Mouse (Mus musculus): ENCODE measurements around the gene Plscr3. TPM values are rescaled to one million over a fixed set of nuclear protein-coding genes. Genes with fewer than 3 reads are reported as not detected.
A peak's percentile ranks its signal among the peaks of the same experiment; 100 is the strongest.

The Plscr3 gene
- polyA plus RNA-seq, 1 experiment from 2014 or later = 46.3 TPM

- H3K4me2 ChIP-seq (ENCODE audit: low read length) = peak overlapping the region; percentile 97
- peak overlapping the region; percentile 99 for H3K9ac ChIP-seq (ENCODE audit: low read depth, low read length)
- no peaks in the 10 kb centered on the region for H3K9me3 ChIP-seq (replicated peaks; ENCODE audit: control insufficient read depth, low read length, poor library complexity, severe bottlenecking)
- H3K36me3 ChIP-seq (ENCODE audit: control insufficient read depth, insufficient read depth, low read length) = peaks cover 7% of the 10 kb centered on the region
- WGBS = under 1% methylated on average over 37 of the region's 52 CpGs
- peak overlapping the region; percentile 98 for H3K27ac ChIP-seq (ENCODE audit: low read length)
- peaks cover 30% of the 10 kb centered on the region for H3K4me1 ChIP-seq (ENCODE audit: control insufficient read depth, insufficient read depth, low read length)
- H3K4me3 ChIP-seq (ENCODE audit: low read depth, low read length) = peak overlapping the region; percentile 94
- peak; percentile 15 for ATAC-seq
- no peaks in the 10 kb centered on the region for H3K27me3 ChIP-seq (ENCODE audit: control insufficient read depth, insufficient read depth, low read depth, low read length)
Measured at GRCm38 (mm10) chr11:69836703-69837576, 9.2 kb upstream of the Plscr3 start.

GRCm38 (mm10) chr11:69837604-69837951 lies 8.6 kb upstream of the Plscr3 start, which contains the start of gene Nlgn2:
Nlgn2 (minus strand) TSS chr11:69837784.
- Histone ChIP-seq H3K4me1 (ENCODE audit: control insufficient read depth, insufficient read depth, low read length) (peaks cover 30% of the 10 kb centered on the region), H3K27ac (ENCODE audit: low read length) (peak within 1 kb of the TSS; percentile 98), H3K4me2 (ENCODE audit: low read length) (peak within 1 kb of the TSS; percentile 97), H3K9ac (ENCODE audit: low read depth, low read length) (peak within 1 kb of the TSS; percentile 99), H3K4me3 (ENCODE audit: low read depth, low read length) (peak within 1 kb of the TSS; percentile 94), H3K9me3 (replicated peaks; ENCODE audit: control insufficient read depth, low read length, poor library complexity, severe bottlenecking) (no peaks in the 10 kb centered on the region), H3K27me3 (ENCODE audit: control insufficient read depth, insufficient read depth, low read depth, low read length) (no peaks in the 10 kb centered on the region), H3K36me3 (ENCODE audit: control insufficient read depth, insufficient read depth, low read length) (peaks cover 7% of the 10 kb centered on the region)
- under 1% methylated on average over 31 of the region's 32 CpGs for WGBS
- ATAC-seq = peak; percentile 73

- H3K27ac ChIP-seq (ENCODE audit: low read length) = peak within 1 kb of the TSS; percentile 98
- ATAC-seq = peak; percentile 88
- 1% methylated on average over 31 of the region's 34 CpGs for WGBS
Measured at GRCm38 (mm10) chr11:69837952-69838713, 8.0 kb upstream of the Plscr3 start, which contains the start of gene Tmem256. Tmem256 (plus strand) TSS chr11:69838514.

GRCm38 (mm10) chr11:69838714-69839104 lies 7.5 kb upstream of the Plscr3 start:
- Histone ChIP-seq H3K9ac (ENCODE audit: low read depth, low read length) (peak overlapping the region; percentile 70), H3K27ac (ENCODE audit: low read length) (peak overlapping the region; percentile 88), H3K4me2 (ENCODE audit: low read length) (peak overlapping the region; percentile 55), H3K4me1 (ENCODE audit: control insufficient read depth, insufficient read depth, low read length) (peaks cover 28% of the 10 kb centered on the region), H3K36me3 (ENCODE audit: control insufficient read depth, insufficient read depth, low read length) (peaks cover 3% of the 10 kb centered on the region; the same call in 1 of the 2 replicates), H3K27me3 (ENCODE audit: control insufficient read depth, insufficient read depth, low read depth, low read length) (no peaks in the 10 kb centered on the region), H3K9me3 (replicated peaks; ENCODE audit: control insufficient read depth, low read length, poor library complexity, severe bottlenecking) (no peaks in the 10 kb centered on the region), H3K4me3 (ENCODE audit: low read depth, low read length) (peak overlapping the region; percentile 94)
- 2% methylated on average over 7 of the region's 7 CpGs for WGBS
- 0 out of 2 replicates have a peak, but pooled peaks have one; percentile 0 for ATAC-seq

More at GRCm38 (mm10) chr11:69837952-69838713, 8.0 kb upstream of the Plscr3 start, which contains the start of gene Tmem256:
- Histone ChIP-seq H3K4me3 (ENCODE audit: low read depth, low read length) (peak within 1 kb of the TSS; percentile 94), H3K4me1 (ENCODE audit: control insufficient read depth, insufficient read depth, low read length) (peaks cover 30% of the 10 kb centered on the region), H3K4me2 (ENCODE audit: low read length) (peak within 1 kb of the TSS; percentile 97), H3K9me3 (replicated peaks; ENCODE audit: control insufficient read depth, low read length, poor library complexity, severe bottlenecking) (no peaks in the 10 kb centered on the region), H3K27me3 (ENCODE audit: control insufficient read depth, insufficient read depth, low read depth, low read length) (no peaks in the 10 kb centered on the region), H3K36me3 (ENCODE audit: control insufficient read depth, insufficient read depth, low read length) (peaks cover 4% of the 10 kb centered on the region; the same call in 1 of the 2 replicates), H3K9ac (ENCODE audit: low read depth, low read length) (peak within 1 kb of the TSS; percentile 99)

- H3K27me3 ChIP-seq (ENCODE audit: control insufficient read depth, insufficient read depth, low read depth, low read length) = no peaks in the 10 kb centered on the region
- H3K4me1 ChIP-seq (ENCODE audit: control insufficient read depth, insufficient read depth, low read length) = peaks cover 22% of the 10 kb centered on the region
- no peaks in the 10 kb centered on the region for H3K9me3 ChIP-seq (replicated peaks; ENCODE audit: control insufficient read depth, low read length, poor library complexity, severe bottlenecking)
- peak overlapping the region; percentile 65 for H3K4me3 ChIP-seq (ENCODE audit: low read depth, low read length)
- WGBS = 10% methylated on average over 36 of the region's 37 CpGs
- H3K36me3 ChIP-seq (ENCODE audit: control insufficient read depth, insufficient read depth, low read length) = peaks cover 29% of the 10 kb centered on the region
- peak; percentile 47 for ATAC-seq
- H3K9ac ChIP-seq (ENCODE audit: low read depth, low read length) = peak overlapping the region; percentile 88
- peak overlapping the region; percentile 96 for H3K27ac ChIP-seq (ENCODE audit: low read length)
- H3K4me2 ChIP-seq (ENCODE audit: low read length) = peak overlapping the region; percentile 94
Measured at GRCm38 (mm10) chr11:69846738-69847688, 837 bp downstream of the Plscr3 start.

GRCm38 (mm10) chr11:69848021-69848420 lies 1.8 kb downstream of the Plscr3 start:
- peak overlapping the region; percentile 94 for H3K4me2 ChIP-seq (ENCODE audit: low read length)
- H3K27ac ChIP-seq (ENCODE audit: low read length) = no peak overlapping the region
- peak overlapping the region; percentile 88; the same call in 1 of the 2 replicates for H3K9ac ChIP-seq (ENCODE audit: low read depth, low read length)
- no peak for ATAC-seq
- WGBS = 93% methylated on average over 6 of the region's 6 CpGs
- H3K9me3 ChIP-seq (replicated peaks; ENCODE audit: control insufficient read depth, low read length, poor library complexity, severe bottlenecking) = no peaks in the 10 kb centered on the region
- peaks cover 22% of the 10 kb centered on the region for H3K4me1 ChIP-seq (ENCODE audit: control insufficient read depth, insufficient read depth, low read length)
- H3K27me3 ChIP-seq (ENCODE audit: control insufficient read depth, insufficient read depth, low read depth, low read length) = no peaks in the 10 kb centered on the region
- no peak overlapping the region for H3K4me3 ChIP-seq (ENCODE audit: low read depth, low read length)
- H3K36me3 ChIP-seq (ENCODE audit: control insufficient read depth, insufficient read depth, low read length) = peaks cover 32% of the 10 kb centered on the region

- Histone ChIP-seq H3K9ac (ENCODE audit: low read depth, low read length) (no peak overlapping the region), H3K27ac (ENCODE audit: low read length) (no peak overlapping the region), H3K4me3 (ENCODE audit: low read depth, low read length) (no peak overlapping the region), H3K4me1 (ENCODE audit: control insufficient read depth, insufficient read depth, low read length) (peaks cover 22% of the 10 kb centered on the region), H3K36me3 (ENCODE audit: control insufficient read depth, insufficient read depth, low read length) (peaks cover 32% of the 10 kb centered on the region), H3K9me3 (replicated peaks; ENCODE audit: control insufficient read depth, low read length, poor library complexity, severe bottlenecking) (no peaks in the 10 kb centered on the region), H3K4me2 (ENCODE audit: low read length) (no peak overlapping the region), H3K27me3 (ENCODE audit: control insufficient read depth, insufficient read depth, low read depth, low read length) (no peaks in the 10 kb centered on the region)
- ATAC-seq = no peak
- WGBS = 91% methylated on average over 9 of the region's 9 CpGs
Measured at GRCm38 (mm10) chr11:69849128-69849527, 3.0 kb downstream of the Plscr3 start.

- WGBS = 92% methylated on average over 15 of the region's 15 CpGs
- Histone ChIP-seq H3K4me2 (ENCODE audit: low read length) (no peak overlapping the region), H3K9ac (ENCODE audit: low read depth, low read length) (no peak overlapping the region), H3K4me3 (ENCODE audit: low read depth, low read length) (no peak overlapping the region), H3K36me3 (ENCODE audit: control insufficient read depth, insufficient read depth, low read length) (peaks cover 32% of the 10 kb centered on the region), H3K27me3 (ENCODE audit: control insufficient read depth, insufficient read depth, low read depth, low read length) (no peaks in the 10 kb centered on the region), H3K27ac (ENCODE audit: low read length) (no peak overlapping the region), H3K9me3 (replicated peaks; ENCODE audit: control insufficient read depth, low read length, poor library complexity, severe bottlenecking) (no peaks in the 10 kb centered on the region), H3K4me1 (ENCODE audit: control insufficient read depth, insufficient read depth, low read length) (peaks cover 22% of the 10 kb centered on the region)
- no peak for ATAC-seq
Measured at GRCm38 (mm10) chr11:69849884-69850283, 3.7 kb downstream of the Plscr3 start.
